Mouse (Mus musculus): ENCODE data around the gene Unc5b. TPM values are rescaled to one million over a fixed set of nuclear protein-coding genes. Genes with fewer than 3 reads are reported as not detected.

Gene Unc5b
- polyA plus RNA-seq, 1 experiment from 2014 or later: 13.3 TPM

DNA sequence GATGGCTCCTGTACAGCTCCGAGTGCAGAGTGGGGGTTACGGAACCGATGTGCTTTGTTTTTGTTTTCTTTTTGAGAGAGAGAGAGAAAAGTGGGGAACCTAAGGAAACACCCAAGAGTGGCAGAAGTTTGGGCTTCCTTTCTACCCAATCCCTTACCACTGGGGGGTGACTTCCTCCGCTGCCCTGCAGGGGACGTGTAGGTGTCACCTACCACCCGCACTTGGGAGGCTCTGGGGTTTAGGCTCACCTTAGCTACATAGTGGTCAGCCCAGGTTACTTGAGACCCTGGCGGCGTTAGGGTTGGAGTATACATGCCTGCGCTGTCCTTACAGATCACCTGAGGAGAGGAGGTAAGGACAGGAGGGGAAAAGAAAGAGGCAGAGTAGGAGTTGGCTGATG lies 78.1 kb downstream of the Unc5b start:
- no peak overlapping the region for H3K27ac ChIP-seq (replicated peaks in 1 of 2; ENCODE audit: control insufficient read depth in 1 of 2, insufficient read depth in 1 of 2, low read depth in 2 of 2, low read length in 2 of 2)
- no peak for ATAC-seq (ENCODE audit: insufficient number of reproducible peaks, insufficient read depth, low FRiP score, low read depth)
- 73% methylated on average over 9 of the region's 9 CpGs for WGBS

DNA sequence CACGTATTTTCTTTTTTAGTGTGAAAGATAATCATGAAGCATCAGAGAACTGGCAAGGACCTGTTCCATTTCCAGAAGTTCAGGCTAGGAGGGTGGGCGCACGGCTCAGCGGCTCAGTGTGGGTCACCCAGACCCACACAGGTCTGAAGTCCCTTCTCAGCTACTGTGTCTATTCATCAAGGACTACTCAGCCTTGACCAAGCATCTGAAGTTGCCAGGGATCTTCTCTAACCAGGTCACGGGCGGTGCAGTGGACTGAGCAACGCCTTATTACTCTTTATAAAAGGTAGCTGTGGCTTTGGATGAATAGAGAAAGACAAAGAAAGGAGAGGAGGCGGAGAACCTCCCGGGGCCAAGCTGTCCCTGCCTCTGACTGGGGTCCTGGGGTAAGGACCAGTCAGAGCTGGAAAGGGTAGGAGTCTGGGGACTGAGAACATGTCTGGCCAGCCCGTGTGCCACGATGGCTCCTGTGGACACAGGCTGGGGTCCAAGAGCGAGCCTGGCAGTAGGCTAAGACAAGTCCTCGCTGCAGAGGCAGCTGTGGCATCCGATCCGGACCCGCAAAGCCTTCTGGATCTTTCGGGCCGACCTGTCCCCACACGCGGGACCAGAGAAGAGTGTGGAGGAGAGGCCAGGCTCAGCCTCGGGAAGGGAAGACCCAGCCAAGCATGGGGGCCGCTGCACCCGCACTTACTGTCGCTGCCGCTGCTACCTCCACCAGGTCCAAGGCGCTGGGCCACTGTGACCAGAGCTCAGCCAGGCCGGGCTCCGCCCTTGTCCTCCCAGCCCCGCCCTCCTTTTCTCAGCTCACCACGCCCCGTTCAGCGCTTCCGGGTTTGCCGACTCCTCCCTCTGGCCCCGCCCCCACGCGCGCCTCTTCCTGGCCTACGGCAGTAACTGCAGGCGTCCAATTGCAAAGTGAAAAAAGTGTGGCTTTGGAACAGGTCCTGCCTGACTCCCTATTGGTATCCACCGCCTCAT lies 79.1 kb downstream of the Unc5b start, which contains the start of gene Slc29a3:
Slc29a3 (minus strand) TSS at position 755 of the 981 bp plus-strand sequence.
- H3K9ac ChIP-seq (ENCODE audit: low read length): peak within 1 kb of the TSS; percentile 86
- peaks cover 21% of the 10 kb centered on the region; the same call in 1 of the 2 replicates for H3K36me3 ChIP-seq (ENCODE audit: control insufficient read depth, insufficient read depth, low read length)
- H3K4me1 ChIP-seq (ENCODE audit: control insufficient read depth in 2 of 2, insufficient read depth in 2 of 2, low read length in 2 of 2): peaks cover 7 to 8% of the 10 kb centered on the region in 2 experiments; a peak in 2 of 4 replicates
- 12% methylated on average over 41 of the region's 41 CpGs for WGBS
- ATAC-seq (ENCODE audit: insufficient number of reproducible peaks, insufficient read depth, low FRiP score, low read depth): peak; percentile 94
- peak within 1 kb of the TSS; percentile 76 for H3K4me2 ChIP-seq (ENCODE audit: low read length)
- H3K9me3 ChIP-seq (ENCODE audit: control insufficient read depth, low read length): 0 out of 2 replicates have a peak, but pooled peaks cover 3% of the 10 kb centered on the region
- no peaks in the 10 kb centered on the region for H3K27me3 ChIP-seq (ENCODE audit: control insufficient read depth, insufficient read depth, low read length)
- H3K4me3 ChIP-seq (ENCODE audit: control insufficient read depth in 1 of 2, insufficient read depth in 1 of 2, low read depth in 1 of 2, low read length in 2 of 2): peak within 1 kb of the TSS; percentile 60 to 86
- H3K27ac ChIP-seq (replicated peaks in 1 of 2; ENCODE audit: control insufficient read depth in 1 of 2, insufficient read depth in 1 of 2, low read depth in 2 of 2, low read length in 2 of 2): peak within 1 kb of the TSS; percentile 64 to 68

More for the DNA sequence above, 78.1 kb downstream of the Unc5b start:
- H3K4me3 ChIP-seq (ENCODE audit: control insufficient read depth in 1 of 2, insufficient read depth in 1 of 2, low read depth in 1 of 2, low read length in 2 of 2): peak overlapping the region in 1 of 2 experiments; percentile 60; a peak in 1 of 4 replicates
- peaks cover 7 to 8% of the 10 kb centered on the region in 2 experiments; a peak in 2 of 4 replicates for H3K4me1 ChIP-seq (ENCODE audit: control insufficient read depth in 2 of 2, insufficient read depth in 2 of 2, low read length in 2 of 2)
- H3K9me3 ChIP-seq (ENCODE audit: control insufficient read depth, low read length): 0 out of 2 replicates have a peak, but pooled peaks cover 3% of the 10 kb centered on the region
- H3K4me2 ChIP-seq (ENCODE audit: low read length): peak overlapping the region; percentile 76
- H3K9ac ChIP-seq (ENCODE audit: low read length): peak overlapping the region; percentile 86
- H3K27me3 ChIP-seq (ENCODE audit: control insufficient read depth, insufficient read depth, low read length): no peaks in the 10 kb centered on the region
- peaks cover 16% of the 10 kb centered on the region; the same call in 1 of the 2 replicates for H3K36me3 ChIP-seq (ENCODE audit: control insufficient read depth, insufficient read depth, low read length)

DNA sequence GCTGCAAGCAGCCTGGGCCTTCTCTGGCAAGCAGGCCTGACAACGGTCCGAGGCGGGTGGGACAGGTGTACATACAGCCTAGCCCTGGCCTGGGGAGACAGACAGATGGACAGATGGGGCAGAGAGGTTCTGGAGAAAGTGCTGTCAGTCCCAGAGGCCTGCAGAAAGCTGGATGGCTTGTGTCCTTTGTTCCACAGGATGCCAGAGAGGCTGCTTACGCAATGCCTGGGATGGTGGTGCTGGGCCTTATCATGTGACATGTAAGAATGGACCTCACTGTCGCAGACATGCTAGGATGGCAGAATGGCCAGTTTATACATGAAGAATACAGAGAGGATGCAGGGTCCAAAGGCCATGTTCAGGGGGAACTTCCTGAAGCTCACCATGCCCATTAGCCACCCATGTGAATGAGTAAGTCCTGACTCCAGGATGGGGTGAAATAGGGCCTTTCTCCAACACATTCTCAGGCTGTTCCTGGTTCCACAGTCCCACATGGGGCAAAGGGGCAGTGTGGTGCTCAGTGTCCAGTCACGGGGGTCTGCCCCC lies 83.6 kb downstream of the Unc5b start:
- Histone ChIP-seq H3K27ac (replicated peaks in 1 of 2; ENCODE audit: control insufficient read depth in 1 of 2, insufficient read depth in 1 of 2, low read depth in 2 of 2, low read length in 2 of 2) (no peak overlapping the region), H3K36me3 (ENCODE audit: control insufficient read depth, insufficient read depth, low read length) (peaks cover 21% of the 10 kb centered on the region; the same call in 1 of the 2 replicates), H3K4me2 (ENCODE audit: low read length) (no peak overlapping the region), H3K27me3 (ENCODE audit: control insufficient read depth, insufficient read depth, low read length) (no peaks in the 10 kb centered on the region), H3K9me3 (ENCODE audit: control insufficient read depth, low read length) (no peaks in the 10 kb centered on the region), H3K4me3 (ENCODE audit: control insufficient read depth in 1 of 2, insufficient read depth in 1 of 2, low read depth in 1 of 2, low read length in 2 of 2) (no peak overlapping the region), H3K9ac (ENCODE audit: low read length) (no peak overlapping the region), H3K4me1 (ENCODE audit: control insufficient read depth in 2 of 2, insufficient read depth in 2 of 2, low read length in 2 of 2) (peaks cover 4 to 5% of the 10 kb centered on the region in 2 experiments; a peak in 2 of 4 replicates)
- ATAC-seq (ENCODE audit: insufficient number of reproducible peaks, insufficient read depth, low FRiP score, low read depth): no peak
- WGBS: 76% methylated on average over 6 of the region's 6 CpGs

DNA sequence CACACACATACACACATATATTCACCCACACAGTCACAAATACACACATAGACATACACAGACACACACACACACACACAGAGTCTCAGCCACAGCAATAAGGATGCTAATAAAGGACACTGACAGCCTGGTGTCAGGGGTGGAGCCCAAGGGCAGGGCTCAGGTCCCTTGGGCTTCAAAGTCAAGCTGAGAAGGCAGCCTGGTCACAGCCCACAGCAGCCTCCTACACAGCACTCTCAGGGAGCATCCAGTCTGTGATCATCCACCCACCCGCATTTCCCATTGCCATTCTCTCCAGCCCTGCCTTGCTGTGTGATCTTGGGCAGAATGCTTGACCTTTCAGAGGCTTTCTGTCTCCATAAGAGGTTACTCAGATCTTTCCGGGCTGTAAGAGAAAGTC lies 84.9 kb downstream of the Unc5b start:
- Histone ChIP-seq H3K4me1 (ENCODE audit: control insufficient read depth in 2 of 2, insufficient read depth in 2 of 2, low read length in 2 of 2) (no peaks in the 10 kb centered on the region; a peak in 1 of 4 replicates), H3K27ac (replicated peaks in 1 of 2; ENCODE audit: control insufficient read depth in 1 of 2, insufficient read depth in 1 of 2, low read depth in 2 of 2, low read length in 2 of 2) (no peak overlapping the region), H3K9me3 (ENCODE audit: control insufficient read depth, low read length) (no peaks in the 10 kb centered on the region), H3K27me3 (ENCODE audit: control insufficient read depth, insufficient read depth, low read length) (no peaks in the 10 kb centered on the region), H3K4me2 (ENCODE audit: low read length) (no peak overlapping the region), H3K9ac (ENCODE audit: low read length) (no peak overlapping the region), H3K4me3 (ENCODE audit: control insufficient read depth in 1 of 2, insufficient read depth in 1 of 2, low read depth in 1 of 2, low read length in 2 of 2) (no peak overlapping the region), H3K36me3 (ENCODE audit: control insufficient read depth, insufficient read depth, low read length) (peaks cover 21% of the 10 kb centered on the region; the same call in 1 of the 2 replicates)
- WGBS: 65% methylated on average over 2 of the region's 2 CpGs
- ATAC-seq (ENCODE audit: insufficient number of reproducible peaks, insufficient read depth, low FRiP score, low read depth): no peak

DNA sequence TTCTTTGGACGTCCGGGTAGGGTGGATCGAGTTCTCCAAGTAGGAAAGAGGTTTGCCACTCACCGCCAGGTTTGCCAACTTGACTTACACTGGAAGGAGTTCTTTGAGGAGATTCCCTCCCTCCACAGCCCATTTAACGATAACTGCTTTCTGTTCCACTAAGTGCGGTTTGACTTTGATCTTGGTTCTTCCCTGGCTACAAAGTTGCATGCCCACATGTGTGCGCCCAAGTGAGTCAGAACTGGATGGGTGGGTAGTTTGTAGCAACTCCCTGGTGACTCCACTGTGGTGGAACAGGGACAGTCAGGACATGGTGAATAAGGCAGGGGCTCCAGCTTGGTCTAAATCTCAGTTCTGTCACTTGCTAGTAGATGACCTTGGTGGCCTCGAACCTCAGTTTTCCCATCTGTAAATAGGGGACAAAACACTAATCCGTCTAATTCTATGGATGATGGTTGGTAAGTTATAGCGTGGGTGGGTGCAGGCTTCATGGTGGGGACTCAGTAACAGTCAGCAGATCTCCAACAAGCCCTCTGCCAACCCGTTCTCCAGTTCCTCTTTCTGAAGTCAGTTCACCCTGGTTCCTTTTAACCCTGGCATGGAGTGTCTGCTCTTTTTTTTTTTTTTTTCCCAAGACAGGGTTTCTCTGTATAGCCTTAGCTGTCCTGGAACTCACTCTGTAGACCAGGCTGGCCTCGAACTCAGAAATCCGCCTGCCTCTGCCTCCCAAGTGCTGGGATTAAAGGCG lies 86.7 kb downstream of the Unc5b start:
- Histone ChIP-seq H3K4me3 (ENCODE audit: control insufficient read depth in 1 of 2, insufficient read depth in 1 of 2, low read depth in 1 of 2, low read length in 2 of 2) (no peak overlapping the region), H3K36me3 (ENCODE audit: control insufficient read depth, insufficient read depth, low read length) (peaks cover 13% of the 10 kb centered on the region; the same call in 1 of the 2 replicates), H3K27me3 (ENCODE audit: control insufficient read depth, insufficient read depth, low read length) (no peaks in the 10 kb centered on the region), H3K27ac (replicated peaks in 1 of 2; ENCODE audit: control insufficient read depth in 1 of 2, insufficient read depth in 1 of 2, low read depth in 2 of 2, low read length in 2 of 2) (no peak overlapping the region), H3K9me3 (ENCODE audit: control insufficient read depth, low read length) (no peaks in the 10 kb centered on the region), H3K9ac (ENCODE audit: low read length) (no peak overlapping the region), H3K4me1 (ENCODE audit: control insufficient read depth in 2 of 2, insufficient read depth in 2 of 2, low read length in 2 of 2) (no peaks in the 10 kb centered on the region; a peak in 1 of 4 replicates), H3K4me2 (ENCODE audit: low read length) (no peak overlapping the region)
- 89% methylated on average over 14 of the region's 14 CpGs for WGBS
- no peak for ATAC-seq (ENCODE audit: insufficient number of reproducible peaks, insufficient read depth, low FRiP score, low read depth)

DNA sequence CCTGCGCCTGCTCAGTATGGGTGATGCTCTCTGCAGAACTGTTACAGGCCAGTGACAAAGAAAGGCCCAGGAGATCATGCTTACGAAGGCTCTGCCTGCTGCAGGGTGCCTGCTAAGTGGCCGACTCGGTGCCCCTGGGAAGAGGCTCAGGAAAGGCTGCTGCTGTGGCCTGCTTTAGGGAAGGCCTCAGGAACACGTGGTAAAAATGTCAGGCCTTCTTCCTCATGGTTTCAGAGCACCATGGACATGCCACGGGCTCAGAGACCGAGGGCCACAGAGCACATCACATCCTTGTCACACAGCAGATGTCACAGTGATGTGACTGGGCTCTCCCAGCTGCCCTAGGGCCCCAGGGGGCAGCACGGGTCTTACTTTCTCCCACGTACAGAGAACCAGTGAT lies 87.7 kb downstream of the Unc5b start:
- H3K4me1 ChIP-seq (ENCODE audit: control insufficient read depth in 2 of 2, insufficient read depth in 2 of 2, low read length in 2 of 2): no peaks in the 10 kb centered on the region; a peak in 1 of 4 replicates
- 73% methylated on average over 9 of the region's 9 CpGs for WGBS
- no peak overlapping the region for H3K27ac ChIP-seq (replicated peaks in 1 of 2; ENCODE audit: control insufficient read depth in 1 of 2, insufficient read depth in 1 of 2, low read depth in 2 of 2, low read length in 2 of 2)
- H3K4me2 ChIP-seq (ENCODE audit: low read length): no peak overlapping the region
- H3K36me3 ChIP-seq (ENCODE audit: control insufficient read depth, insufficient read depth, low read length): peaks cover 10% of the 10 kb centered on the region; the same call in 1 of the 2 replicates
- no peak overlapping the region for H3K4me3 ChIP-seq (ENCODE audit: control insufficient read depth in 1 of 2, insufficient read depth in 1 of 2, low read depth in 1 of 2, low read length in 2 of 2)
- no peaks in the 10 kb centered on the region for H3K27me3 ChIP-seq (ENCODE audit: control insufficient read depth, insufficient read depth, low read length)
- no peaks in the 10 kb centered on the region for H3K9me3 ChIP-seq (ENCODE audit: control insufficient read depth, low read length)
- ATAC-seq (ENCODE audit: insufficient number of reproducible peaks, insufficient read depth, low FRiP score, low read depth): no peak
- H3K9ac ChIP-seq (ENCODE audit: low read length): no peak overlapping the region

DNA sequence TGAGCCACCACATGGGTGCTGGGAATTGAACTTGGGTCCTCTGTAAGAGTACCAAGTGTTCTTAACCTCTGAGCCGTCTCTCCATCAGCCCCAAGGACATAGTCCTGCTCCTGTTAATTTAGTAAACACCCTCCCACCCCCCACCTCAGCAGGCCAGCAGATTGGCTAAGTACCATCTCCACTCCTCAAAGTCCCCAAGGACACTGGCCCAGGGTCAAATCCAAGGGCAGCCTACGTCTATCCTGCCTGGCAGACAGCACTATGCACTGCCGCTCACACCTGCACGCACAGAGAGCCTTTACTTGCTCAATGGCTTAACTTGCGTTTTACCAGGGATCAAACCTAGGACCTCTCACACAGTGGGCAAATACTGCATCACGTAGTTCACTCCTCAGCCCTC lies 88.4 kb downstream of the Unc5b start:
- Histone ChIP-seq H3K4me3 (ENCODE audit: control insufficient read depth in 1 of 2, insufficient read depth in 1 of 2, low read depth in 1 of 2, low read length in 2 of 2) (no peak overlapping the region), H3K4me1 (ENCODE audit: control insufficient read depth in 2 of 2, insufficient read depth in 2 of 2, low read length in 2 of 2) (no peaks in the 10 kb centered on the region; a peak in 1 of 4 replicates), H3K9me3 (ENCODE audit: control insufficient read depth, low read length) (no peaks in the 10 kb centered on the region), H3K27ac (replicated peaks in 1 of 2; ENCODE audit: control insufficient read depth in 1 of 2, insufficient read depth in 1 of 2, low read depth in 2 of 2, low read length in 2 of 2) (no peak overlapping the region), H3K27me3 (ENCODE audit: control insufficient read depth, insufficient read depth, low read length) (no peaks in the 10 kb centered on the region), H3K36me3 (ENCODE audit: control insufficient read depth, insufficient read depth, low read length) (peaks cover 2% of the 10 kb centered on the region; the same call in 1 of the 2 replicates), H3K4me2 (ENCODE audit: low read length) (no peak overlapping the region), H3K9ac (ENCODE audit: low read length) (no peak overlapping the region)
- ATAC-seq (ENCODE audit: insufficient number of reproducible peaks, insufficient read depth, low FRiP score, low read depth): no peak
- WGBS: 79% methylated on average over 6 of the region's 6 CpGs
